Mouse (Mus musculus) adrenal gland, adult 18-20 months (tissue): ENCODE results near the gene Gtf2ird1. TPM values are rescaled to one million over a fixed set of nuclear protein-coding genes. Genes with fewer than 3 reads are reported as not detected.

ENCODE experiments used
- DNase-seq, 2 experiments: peaks; one replicate each; pipeline ENCODE4 v3.0.0; 2021 to 2022; ENCODE audit warnings: low spot score in 2 of 2
- microRNA-seq, 2 experiments: library from miRNA; unstranded; fragments of <30 nt; microRNA quantifications; one replicate each; pipeline ENCODE4 v1.2.0; 2021; ENCODE audit warnings: borderline number of aligned reads in 2 of 2
- total RNA-seq, 2 experiments: library from RNA; stranded (reverse); gene quantifications; 1 replicate in 1 of 2; 2 replicates in 1 of 2; pipeline ENCODE4 v1.2.3; 2021

Gtf2ird1 gene
- total RNA-seq, 2 experiments from 2014 or later, result 44.9 to 71.0 TPM

DNA sequence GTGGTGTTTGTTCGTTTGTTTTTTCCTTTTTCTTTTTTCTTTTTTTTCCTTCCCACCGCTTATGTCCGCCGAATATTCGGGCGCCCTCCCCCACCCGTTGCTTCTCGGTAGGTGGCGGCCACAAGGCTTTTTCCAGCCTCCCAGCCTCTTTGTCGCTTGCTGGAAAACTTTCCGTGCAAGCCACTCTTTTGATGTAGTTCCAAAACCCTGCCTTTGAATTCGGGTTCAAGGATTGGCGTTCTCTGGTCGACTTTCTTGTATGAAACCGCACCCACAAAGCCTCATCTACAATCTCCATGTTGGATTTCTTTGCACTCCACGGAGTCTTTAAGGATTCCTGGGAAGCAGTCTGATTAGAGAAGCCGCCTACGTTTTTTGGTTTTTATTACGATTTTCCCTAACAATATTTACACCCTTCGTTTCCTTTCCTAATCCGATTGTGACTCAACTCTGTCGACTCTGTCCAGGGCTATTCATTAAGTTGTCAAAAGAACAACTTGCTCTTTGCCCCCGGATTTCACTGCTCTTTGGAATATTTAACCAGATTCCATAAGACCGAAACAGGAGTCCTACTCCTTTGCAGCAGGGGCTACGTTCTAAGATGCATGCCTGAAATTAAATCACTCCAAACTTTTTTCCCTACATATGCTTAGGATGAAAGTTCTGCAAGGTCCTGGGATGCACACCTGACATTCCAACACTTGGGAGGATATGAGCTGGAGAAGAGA lies 140.7 kb downstream of the Gtf2ird1 start:
- peak; percentile 60 to 65 for DNase-seq

- DNase-seq, result peak; percentile 90 to 92
Measured at GRCm38 (mm10) chr5:134314688-134315622, 141.6 kb downstream of the Gtf2ird1 start, which contains the start of gene Gtf2i. Gene Gtf2i (minus strand): TSS chr5:134314760.

DNA sequence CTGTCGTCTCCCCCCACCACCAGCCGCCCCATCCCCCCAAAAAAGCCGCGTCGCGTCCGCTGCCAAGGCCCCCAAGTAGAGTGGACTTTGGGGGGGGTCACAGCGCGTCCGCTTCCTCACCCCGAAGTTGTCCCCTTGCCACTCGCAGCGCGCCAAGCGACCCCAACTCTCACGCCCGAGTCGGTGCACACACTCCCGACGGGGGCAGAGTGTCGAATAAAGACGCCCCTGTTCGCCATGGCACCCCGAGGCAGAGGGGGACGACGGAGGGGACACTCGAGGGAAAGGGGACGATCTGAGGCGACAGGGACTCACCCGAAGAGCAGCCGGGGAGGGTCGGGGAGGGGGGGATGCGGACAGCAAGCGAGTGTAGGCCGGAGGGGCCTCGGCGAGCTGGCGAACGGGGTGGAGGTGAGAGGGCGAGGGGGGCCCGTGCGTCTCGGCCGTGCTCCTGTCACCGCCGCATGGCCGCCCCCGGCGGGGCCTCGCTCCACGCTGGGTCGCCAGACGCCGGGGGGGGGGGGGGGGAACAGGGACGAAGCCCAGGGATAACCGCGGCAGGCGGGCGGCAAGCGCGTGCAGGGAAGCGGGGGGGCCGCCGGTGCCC lies 142.3 kb downstream of the Gtf2ird1 start:
- DNase-seq, result peak in 1 of 2 experiments; percentile 58

DNA sequence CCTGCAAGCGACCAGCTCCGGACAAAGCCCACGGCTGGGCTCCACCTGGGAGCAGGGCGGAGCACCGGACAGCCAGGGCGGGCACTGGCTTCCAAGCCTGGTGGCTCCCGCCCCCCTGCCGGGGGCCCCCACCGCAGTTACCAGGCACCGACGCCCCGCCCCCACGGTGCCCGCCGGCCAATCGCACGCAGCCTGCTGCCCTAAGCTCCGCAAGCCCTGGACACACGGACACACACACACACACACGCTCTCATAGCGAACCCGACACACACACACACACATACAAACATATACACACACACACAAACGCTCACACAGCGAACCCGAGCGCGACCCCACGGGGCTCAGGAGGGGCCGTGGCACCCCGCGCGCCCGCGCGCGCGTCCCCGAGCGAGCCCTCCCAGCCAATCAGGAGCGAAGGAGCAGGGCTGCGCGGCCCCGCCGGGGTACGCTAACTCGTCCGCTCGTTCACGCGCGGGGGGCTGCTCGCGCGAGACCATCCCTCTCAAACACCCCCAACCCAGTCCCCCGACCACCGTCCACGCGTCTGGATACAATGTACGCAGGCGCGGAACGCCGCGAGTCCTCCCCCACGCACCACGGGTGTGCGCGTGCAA lies 143.0 kb downstream of the Gtf2ird1 start:
- peak; percentile 93 to 94 for DNase-seq

- DNase-seq, result peak in 1 of 2 experiments; percentile 41
Measured at GRCm38 (mm10) chr5:134312691-134313450, 143.6 kb downstream of the Gtf2ird1 start.

GRCm38 (mm10) chr5:134311894-134312411 lies 144.6 kb downstream of the Gtf2ird1 start:
- no peak for DNase-seq

DNA sequence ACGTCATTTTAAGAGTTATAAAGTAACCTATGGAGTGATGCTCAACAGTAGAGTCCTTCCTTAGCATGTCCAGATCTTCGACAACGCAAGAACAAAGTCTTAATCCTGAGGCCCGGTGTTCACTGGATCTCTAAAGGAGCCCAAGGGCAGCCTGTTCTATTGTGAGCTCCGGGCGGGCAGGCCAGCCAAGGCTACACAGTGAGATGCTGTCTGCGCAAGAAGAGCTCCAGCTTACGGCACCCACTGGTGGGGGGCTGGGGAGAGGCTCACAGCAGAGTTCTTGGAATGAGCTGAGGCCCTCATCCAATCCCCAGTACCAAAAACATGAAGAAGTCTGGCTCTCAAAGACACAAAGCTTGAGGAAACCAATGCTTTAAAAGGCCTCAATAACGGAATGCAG lies 146.3 kb downstream of the Gtf2ird1 start:
- DNase-seq, result no peak

- no peak for DNase-seq
Measured at GRCm38 (mm10) chr5:134309345-134309744, 147.2 kb downstream of the Gtf2ird1 start.

Small RNA genes lying within 50 kb of the gene (microRNA-seq; reads per million reads assigned to microRNA genes)
- 0 reads per million in 2 experiments for gene Gm26340
- 0 reads per million in 2 experiments for gene Mir3965

Other genes with a start within 250 kb of the Gtf2ird1 start
- gene Ncf1, start 227.1 kb downstream of the Gtf2ird1 start, total RNA-seq, result 10 to 100 TPM; 10.0 to 12.1 TPM
- 100 to 1,000 TPM; 170 to 215 TPM for gene Gtf2i, start 142.0 kb downstream of the Gtf2ird1 start, total RNA-seq
- gene Clip2, start 95.7 kb upstream of the Gtf2ird1 start, total RNA-seq, result 10 to 100 TPM; 16.7 to 17.7 TPM
- gene Syna, start 103.5 kb upstream of the Gtf2ird1 start, total RNA-seq, result not detected
- gene Rfc2, start 124.7 kb upstream of the Gtf2ird1 start, total RNA-seq, result 10 to 100 TPM; 34.8 to 37.4 TPM
- 1 to 10 TPM; 5.1 to 5.5 TPM for gene Lat2, start 158.3 kb upstream of the Gtf2ird1 start, total RNA-seq
- gene Eif4h, start 182.8 kb upstream of the Gtf2ird1 start, total RNA-seq, result 100 to 1,000 TPM; 266 to 273 TPM
- 10 to 100 TPM; 20.2 to 21.9 TPM for gene Limk1, start 231.9 kb upstream of the Gtf2ird1 start, total RNA-seq